Mouse (Mus musculus): Measurements from ENCODE around the gene Flt3l. TPM values are rescaled to one million over a fixed set of nuclear protein-coding genes. Genes with fewer than 3 reads are reported as not detected.
"Not testable (repeated sequence)": the region's sequence is repeated elsewhere in the genome, so short reads cannot be mapped to it uniquely, and the experiment has no call there.

Gene Flt3l
- total RNA-seq, 2 experiments from 2014 or later: 1.9 to 2.5 TPM

GRCm38 (mm10) chr7:45164833-45165232 lies 28.6 kb upstream of the Flt3l start:
- intact Hi-C loops (cut with DNase I; ENCODE audit: low total_unique reads): no loop called here

DNA sequence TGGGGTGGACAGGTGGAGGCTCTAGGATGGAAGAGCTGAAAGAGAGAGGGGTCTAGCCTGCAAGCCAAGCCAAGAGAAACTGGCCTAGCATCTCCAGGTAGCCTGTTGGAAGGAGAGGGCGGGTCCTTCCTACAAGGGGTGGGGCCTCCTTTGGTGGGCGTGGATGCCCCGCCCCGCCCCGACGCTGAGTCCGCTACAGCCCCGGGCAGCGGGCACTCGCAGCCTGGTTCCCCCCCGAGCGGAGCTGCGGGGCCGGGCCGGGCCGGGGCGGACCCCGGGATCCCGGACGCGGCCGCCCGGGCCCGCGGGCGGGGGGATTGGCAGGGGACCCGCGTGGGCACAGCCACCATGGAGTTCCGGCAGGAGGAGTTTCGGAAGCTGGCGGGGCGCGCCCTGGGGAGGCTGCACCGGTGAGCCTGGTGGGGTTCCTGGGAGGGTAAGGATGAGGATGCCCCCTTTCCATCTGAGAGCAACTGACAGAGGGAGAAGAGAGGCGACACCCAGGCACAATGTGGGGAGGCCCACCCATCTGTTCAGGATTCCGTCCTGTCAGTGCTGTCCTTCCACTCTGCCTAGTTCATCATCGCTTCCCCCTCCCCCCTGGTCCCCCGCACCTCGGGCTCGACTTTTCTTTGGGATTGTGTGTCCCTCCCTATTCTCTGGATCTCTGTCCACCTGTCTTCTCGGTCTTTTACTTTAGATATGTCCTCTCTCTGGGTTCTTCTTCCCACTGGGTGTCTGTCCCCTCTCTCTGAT lies 27.7 kb upstream of the Flt3l start, which contains the start of gene Slc17a7:
Slc17a7 (plus strand) TSS at position 215 of the 756 bp plus-strand sequence.
- intact Hi-C loops (cut with DNase I; ENCODE audit: low total_unique reads): no loop called here
- DNase-seq: no peak

More at GRCm38 (mm10) chr7:45164833-45165232, 28.6 kb upstream of the Flt3l start:
- DNase-seq: no peak

- intact Hi-C loops (cut with DNase I; ENCODE audit: low total_unique reads): no loop called here
- no peak for DNase-seq
Measured at GRCm38 (mm10) chr7:45162996-45163615, 26.9 kb upstream of the Flt3l start.

DNA sequence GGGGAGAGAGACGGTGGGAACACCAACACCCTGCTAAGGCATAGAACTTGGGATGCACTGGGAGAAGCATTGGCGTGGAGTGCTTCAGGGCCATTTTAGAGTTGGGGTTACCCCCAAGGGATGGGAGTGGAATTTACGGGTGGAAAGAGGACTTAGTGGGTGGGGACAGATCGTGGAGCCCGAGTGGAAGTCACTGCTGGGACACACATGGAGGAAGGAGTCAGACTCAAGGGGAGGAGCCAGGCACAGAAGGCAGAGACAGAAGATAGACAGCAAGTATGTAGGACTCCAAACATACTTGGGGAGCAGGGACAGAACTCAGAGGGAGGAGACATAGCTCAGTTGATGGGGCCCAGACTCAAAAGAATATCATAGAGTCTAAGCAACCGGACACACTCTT lies 26.3 kb upstream of the Flt3l start:
- no peak for DNase-seq
- intact Hi-C loops (cut with DNase I; ENCODE audit: low total_unique reads): no loop called here

DNA sequence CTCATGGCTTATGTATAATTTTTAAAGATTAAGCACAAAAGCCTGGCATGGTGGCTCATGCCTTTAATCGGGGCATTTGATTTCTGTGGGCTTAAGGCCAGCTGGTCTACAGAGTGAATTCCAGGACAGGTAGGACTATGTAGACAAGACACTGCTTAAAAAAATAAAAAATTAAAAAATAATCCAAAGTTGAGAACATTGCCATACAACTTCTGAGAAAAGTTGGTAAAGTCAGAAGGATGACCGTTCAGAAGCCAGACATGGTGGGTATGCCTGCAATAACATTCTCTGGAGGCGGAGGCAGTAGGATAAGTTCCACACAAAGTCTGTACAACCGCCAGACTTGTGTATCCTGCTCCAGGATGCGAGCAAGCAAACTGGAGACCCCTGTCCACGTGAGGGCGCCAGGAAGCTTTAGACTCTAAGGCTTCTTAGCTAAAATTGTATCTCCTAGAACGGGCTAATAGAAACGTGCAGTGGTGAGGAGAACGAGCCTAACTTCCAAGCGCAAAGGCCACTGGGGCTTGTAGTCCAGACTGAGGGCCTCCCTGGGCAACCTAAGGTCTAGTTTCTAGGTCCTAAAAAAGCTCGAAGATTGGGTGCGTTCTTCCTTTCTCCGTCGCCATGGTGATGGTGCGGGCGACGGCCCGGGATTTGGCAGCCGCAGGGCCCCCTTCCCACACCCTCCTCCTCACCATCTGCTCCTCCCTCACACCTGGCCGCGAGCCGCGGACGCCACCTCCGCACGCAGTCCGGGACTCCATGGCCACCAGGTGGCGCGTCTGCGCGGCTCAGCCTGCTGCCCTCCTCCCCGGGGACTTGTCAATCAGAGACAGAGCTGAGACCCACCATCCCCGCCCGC lies 25.6 kb upstream of the Flt3l start:
- peak; percentile 90 for DNase-seq
- intact Hi-C loops (cut with DNase I; ENCODE audit: low total_unique reads): no loop called here

GRCm38 (mm10) chr7:45160866-45161265 lies 24.6 kb upstream of the Flt3l start:
- no peak for DNase-seq
- intact Hi-C loops (cut with DNase I; ENCODE audit: low total_unique reads): no loop called here

- intact Hi-C loops (cut with DNase I; ENCODE audit: low total_unique reads): no loop called here
- no peak for DNase-seq
Measured at GRCm38 (mm10) chr7:45160316-45160800, 24.1 kb upstream of the Flt3l start.

- intact Hi-C loops (cut with DNase I; ENCODE audit: low total_unique reads): loop anchor here (2.0 kb wide), 1 partner anchor 42 kb away; no protein-coding TSS in a partner anchor
- DNase-seq: no peak
Measured at GRCm38 (mm10) chr7:45158991-45159390, 22.8 kb upstream of the Flt3l start.

DNA sequence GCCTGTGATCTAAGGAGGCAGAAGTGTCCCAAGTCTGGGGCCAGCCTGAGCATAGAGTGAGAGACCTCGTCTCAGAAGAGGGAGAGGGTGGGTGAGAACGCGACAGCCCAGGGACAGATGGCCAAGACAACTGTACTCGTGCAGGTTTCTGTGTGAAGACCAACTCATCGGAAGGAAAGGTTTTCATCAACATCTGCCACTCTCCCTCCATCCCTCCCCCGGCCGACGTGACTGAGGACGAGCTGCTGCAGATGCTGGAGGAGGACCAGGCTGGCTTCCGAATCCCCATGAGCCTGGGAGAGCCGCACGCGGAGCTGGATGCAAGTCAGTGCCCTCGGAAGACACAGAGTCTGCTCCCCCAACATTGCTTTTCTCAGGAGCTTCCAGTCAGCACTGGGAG lies 21.2 kb upstream of the Flt3l start:
- intact Hi-C loops (cut with DNase I; ENCODE audit: low total_unique reads): no loop called here
- no peak for DNase-seq

- intact Hi-C loops (cut with DNase I; ENCODE audit: low total_unique reads): no loop called here
- DNase-seq: no peak
Measured at GRCm38 (mm10) chr7:45156206-45156605, 20.0 kb upstream of the Flt3l start.

- no peak for DNase-seq
- intact Hi-C loops (cut with DNase I; ENCODE audit: low total_unique reads): no loop called here
Measured at GRCm38 (mm10) chr7:45155590-45155989, 19.4 kb upstream of the Flt3l start.

GRCm38 (mm10) chr7:45154993-45155514 lies 18.8 kb upstream of the Flt3l start:
- peak; percentile 74 for DNase-seq
- intact Hi-C loops (cut with DNase I; ENCODE audit: low total_unique reads): no loop called here

DNA sequence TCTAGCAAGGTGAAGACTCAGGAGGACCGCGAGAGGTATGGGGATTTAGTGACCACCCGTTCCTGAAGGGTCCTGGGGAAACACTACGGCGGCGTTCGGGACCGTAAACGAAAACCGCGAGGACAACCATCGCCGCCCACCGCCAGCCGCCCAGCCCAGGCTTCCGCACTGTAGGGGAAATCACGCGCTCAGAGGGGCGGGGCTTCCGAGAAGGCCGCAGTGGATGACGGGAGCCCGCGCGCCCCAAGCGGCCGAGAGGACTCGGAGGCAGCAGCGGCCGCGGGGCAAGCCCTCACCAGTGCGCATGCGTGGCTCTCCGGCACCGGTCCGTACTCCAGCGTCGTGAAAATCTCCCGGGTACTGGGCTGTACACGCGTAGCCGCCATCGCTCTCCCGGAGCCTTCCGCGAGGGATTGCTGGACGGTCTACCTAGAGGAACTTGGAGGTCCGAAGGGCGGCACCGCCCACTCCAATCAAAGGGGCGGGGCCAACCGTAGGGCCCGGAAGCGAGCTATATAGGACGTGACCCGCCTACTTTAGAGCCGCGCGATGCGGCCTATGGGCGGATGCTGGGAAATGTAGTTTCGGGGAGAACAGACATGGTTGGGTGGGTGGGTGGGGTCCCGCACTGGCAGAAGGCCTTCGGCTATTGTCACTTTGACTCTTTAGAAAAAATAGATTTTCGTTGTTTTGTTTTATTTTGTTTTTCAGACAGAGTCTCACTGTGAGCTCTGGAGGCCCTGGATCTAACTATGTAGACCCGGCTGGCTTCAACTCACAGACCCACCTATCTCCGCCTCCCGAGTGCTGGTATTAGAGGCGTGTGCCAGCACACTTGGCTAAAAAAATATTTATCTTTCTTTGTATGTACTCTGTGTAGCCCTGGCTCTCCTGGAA lies 18.1 kb upstream of the Flt3l start, which contains the start of the genes Pih1d1 and Aldh16a1:
Pih1d1 (plus strand) TSS at position 208 of the 897 bp plus-strand sequence.
Aldh16a1 (minus strand) TSS at position 489 of the 897 bp plus-strand sequence.
- intact Hi-C loops (cut with DNase I; ENCODE audit: low total_unique reads): no loop called here
- peak; percentile 98 for DNase-seq

DNA sequence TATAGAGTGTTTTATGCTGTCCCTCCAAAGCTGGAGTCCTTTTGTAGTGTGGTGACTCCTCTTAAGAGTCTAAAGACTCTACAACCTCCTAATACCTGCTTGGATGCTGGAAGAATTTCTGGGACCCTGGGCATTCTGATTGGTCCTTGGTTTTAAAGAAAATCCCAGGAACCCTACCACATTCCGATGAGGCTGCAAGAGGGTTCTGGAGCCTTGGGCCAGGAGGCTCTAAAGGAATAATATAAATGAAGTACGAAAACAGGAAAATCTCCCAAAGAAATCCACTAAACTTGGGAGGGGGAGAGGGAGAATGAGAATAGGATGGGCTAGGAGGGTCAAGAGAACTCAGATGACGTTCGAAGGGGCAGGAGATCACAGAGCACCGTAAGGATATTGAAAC lies 17.4 kb upstream of the Flt3l start:
- no peak for DNase-seq

DNA sequence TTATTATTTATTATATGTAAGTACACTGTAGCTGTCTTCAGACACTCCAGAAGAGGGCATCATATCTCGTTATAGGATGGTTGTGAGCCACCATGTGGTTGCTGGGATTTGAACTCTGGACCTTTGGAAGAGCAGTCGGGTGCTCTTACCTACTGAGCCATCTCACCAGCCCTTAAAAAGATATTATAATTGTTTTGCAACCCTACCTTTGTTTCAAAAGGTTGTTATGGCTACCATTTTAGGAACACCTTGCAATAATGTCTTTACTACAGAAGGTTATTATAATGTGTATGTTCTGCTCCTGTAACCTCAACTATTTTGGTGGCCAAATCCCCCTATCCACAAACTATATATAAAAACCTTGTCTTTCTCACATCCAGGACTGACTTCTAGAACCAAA lies 16.8 kb upstream of the Flt3l start:
- intact Hi-C loops (cut with DNase I; ENCODE audit: low total_unique reads): not testable (repeated sequence)

More for the DNA sequence above, 17.4 kb upstream of the Flt3l start:
- intact Hi-C loops (cut with DNase I; ENCODE audit: low total_unique reads): no loop called here

DNA sequence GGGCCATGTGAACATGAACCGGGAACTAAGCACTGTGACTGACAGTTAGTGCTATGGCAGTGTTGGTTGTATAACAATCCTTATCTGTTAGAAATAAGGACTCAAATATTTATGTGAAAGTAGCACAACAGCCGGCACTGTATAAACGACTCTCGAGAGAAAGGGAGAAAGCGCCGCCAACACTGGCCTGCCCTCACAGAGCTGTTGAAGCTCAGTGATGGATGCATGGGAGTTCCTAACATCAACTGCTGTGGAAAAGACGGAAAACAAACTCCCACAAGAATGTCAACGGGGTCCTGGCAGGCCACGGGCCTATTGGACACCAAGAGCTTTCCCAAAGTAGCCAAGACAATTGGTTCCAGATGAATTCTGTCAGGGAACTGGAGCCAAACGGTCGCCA lies 15.1 kb upstream of the Flt3l start:
- peak; percentile 52 for DNase-seq
- intact Hi-C loops (cut with DNase I; ENCODE audit: low total_unique reads): no loop called here

More for the DNA sequence above, 16.8 kb upstream of the Flt3l start:
- not testable (repeated sequence) for DNase-seq

DNA sequence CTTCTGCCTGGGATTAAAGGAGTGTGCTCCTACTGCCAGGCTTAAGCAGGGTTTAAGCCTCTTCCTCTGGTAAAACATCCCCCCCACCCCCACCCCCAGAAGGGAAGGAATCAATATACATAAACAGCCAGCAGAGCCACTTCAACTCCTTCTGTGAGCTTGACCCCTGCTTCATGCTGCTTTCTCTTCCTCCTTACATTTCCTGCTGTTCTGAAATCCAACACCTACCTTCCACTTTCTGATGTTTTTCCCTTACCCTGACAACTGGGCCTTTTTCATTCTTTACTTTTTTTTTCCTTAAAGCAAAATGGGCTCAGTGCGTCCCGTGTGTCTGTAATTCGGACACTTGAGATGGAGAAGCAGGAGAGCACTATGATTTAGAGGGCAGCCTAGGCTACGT lies 14.1 kb upstream of the Flt3l start:
- no peak for DNase-seq
- intact Hi-C loops (cut with DNase I; ENCODE audit: low total_unique reads): no loop called here

GRCm38 (mm10) chr7:45149545-45149944 lies 13.3 kb upstream of the Flt3l start:
- intact Hi-C loops (cut with DNase I; ENCODE audit: low total_unique reads): no loop called here
- peak; percentile 36 for DNase-seq

Data from gastrocnemius, postnatal 14 days (tissue).